Mouse (Mus musculus): ENCODE measurements around the gene Acox1. TPM values are rescaled to one million over a fixed set of nuclear protein-coding genes. Genes with fewer than 3 reads are reported as not detected.
A peak's percentile ranks its signal among the peaks of the same experiment; 100 is the strongest.

Acox1 gene
- polyA plus RNA-seq, 1 experiment: 44.2 TPM

DNA sequence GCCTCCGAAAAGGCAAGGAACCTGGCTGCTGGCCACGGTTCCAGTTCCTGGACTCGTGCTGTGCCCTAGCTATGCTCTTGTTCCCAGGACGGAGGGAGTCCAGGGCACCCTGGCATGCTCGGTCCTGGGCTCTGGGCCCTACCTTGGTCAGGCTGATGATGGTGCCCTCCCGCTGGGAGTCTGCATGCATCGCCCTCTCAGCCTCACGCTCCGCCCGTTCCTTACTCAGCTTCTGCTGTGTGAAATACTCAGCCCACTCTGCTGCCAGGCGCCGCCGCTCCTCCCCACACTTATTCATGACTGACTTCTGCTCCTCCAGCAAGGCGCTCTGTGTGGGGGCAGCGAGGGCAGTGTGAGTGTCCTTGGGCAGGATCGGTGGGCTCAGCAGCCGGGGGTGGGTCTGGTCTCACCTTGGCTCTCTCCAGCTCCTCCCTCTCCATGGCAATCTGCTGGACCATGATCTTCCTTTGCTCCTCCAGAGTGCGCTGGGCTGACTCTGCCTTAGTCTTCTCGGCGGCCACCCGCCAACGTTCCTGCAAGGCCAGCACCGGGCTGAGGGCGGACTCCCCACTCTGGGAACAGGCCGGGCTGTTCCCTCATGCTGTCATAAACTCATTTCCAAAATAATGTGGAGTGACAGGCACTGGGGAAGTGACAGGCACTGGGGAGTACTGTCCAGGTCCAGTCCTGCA, 52.4 kb downstream of the Acox1 start:
- no peak for TF ChIP-seq POLR2A (IDR thresholded peaks at IDR 0.05; ENCODE audit: control insufficient read depth, extremely low read depth, insufficient read depth, low read length, poor library complexity)
- TF ChIP-seq CTCF (IDR thresholded peaks at IDR 0.05; ENCODE audit: borderline replicate concordance, control insufficient read depth, extremely low read depth, insufficient read depth, low read length, poor library complexity): no peak
- WGBS: 96% methylated on average over 25 of the region's 25 CpGs
- DNase-seq: no peak
- peaks cover 4% of the 10 kb centered on the region; the same call in 1 of the 2 replicates for H3K36me3 ChIP-seq (ENCODE audit: control insufficient read depth, insufficient read depth, low read length)
- H3K27ac ChIP-seq (ENCODE audit: control insufficient read depth, insufficient read depth, low read length): no peak overlapping the region
- no peaks in the 10 kb centered on the region for H3K27me3 ChIP-seq (ENCODE audit: control insufficient read depth, insufficient read depth, low read length)
- H3K4me1 ChIP-seq (replicated peaks; ENCODE audit: control insufficient read depth, insufficient read depth, low read length): no peaks in the 10 kb centered on the region
- no peak overlapping the region for H3K4me3 ChIP-seq (ENCODE audit: control insufficient read depth, insufficient read depth, low read length)

DNA sequence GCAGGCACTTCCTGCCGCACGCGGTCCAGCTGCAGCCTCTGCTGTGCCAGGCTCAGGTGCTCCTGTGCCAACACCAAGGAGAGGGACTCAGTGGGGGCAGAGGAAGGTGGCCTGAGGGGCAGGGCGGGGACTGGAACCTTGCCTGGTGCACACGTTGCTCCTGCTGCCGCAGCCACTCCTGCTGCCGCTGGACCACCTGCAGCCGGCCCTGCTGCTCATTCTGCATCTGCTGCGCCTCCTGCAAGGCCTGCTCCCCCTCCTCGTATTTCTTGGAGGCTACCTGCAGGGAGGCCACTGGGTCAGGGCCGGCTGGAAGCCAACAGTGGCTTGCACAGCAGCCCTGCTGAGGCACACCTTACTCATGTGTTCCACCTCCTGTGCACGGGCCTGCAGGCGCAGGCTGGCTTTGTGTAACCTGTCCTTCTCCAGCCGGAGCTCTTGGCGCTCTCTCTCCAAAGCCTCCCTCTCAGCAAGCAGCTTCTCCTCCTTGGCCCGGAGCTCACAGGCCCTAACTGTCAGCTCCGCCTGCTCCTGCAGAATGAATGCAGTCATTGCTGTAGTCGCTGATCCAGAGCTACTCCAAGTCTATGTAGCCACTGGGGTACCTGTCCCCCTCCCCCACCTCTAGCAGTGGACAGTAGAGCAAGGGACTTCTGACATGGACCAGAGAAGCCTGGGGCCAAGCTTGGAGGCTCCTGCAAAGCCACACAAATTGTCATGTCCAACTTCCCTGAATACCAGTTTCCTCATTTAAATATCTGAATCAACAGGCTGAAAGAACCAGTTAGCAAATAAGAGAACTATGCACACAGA, 53.2 kb downstream of the Acox1 start:
- no peaks in the 10 kb centered on the region for H3K4me1 ChIP-seq (replicated peaks; ENCODE audit: control insufficient read depth, insufficient read depth, low read length)
- WGBS: 96% methylated on average over 18 of the region's 18 CpGs
- DNase-seq: no peak

DNA sequence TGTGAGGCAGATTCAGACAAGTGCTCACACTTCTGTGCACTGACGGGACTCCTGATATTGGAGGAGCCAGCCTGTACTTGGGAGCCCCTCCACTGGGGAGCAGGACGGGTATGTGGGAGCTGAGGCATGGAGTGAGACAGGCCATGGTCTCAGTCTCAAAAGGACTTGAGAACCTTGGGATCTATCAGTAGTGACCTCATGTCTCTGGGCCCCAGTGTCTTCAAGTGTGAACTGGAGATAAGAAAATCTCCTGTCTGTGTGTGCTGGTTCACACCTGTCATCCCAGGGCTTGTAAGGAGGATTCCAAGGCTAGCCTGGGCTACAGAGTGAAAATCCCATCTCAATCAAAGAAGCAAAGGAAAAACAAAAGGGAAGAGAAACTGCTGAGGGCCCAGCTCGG, 55.4 kb downstream of the Acox1 start:
- no peak overlapping the region for H3K27ac ChIP-seq (ENCODE audit: control insufficient read depth, insufficient read depth, low read length)
- 93% methylated on average over 3 of the region's 3 CpGs for WGBS
- H3K4me1 ChIP-seq (replicated peaks; ENCODE audit: control insufficient read depth, insufficient read depth, low read length): peaks cover 6% of the 10 kb centered on the region
- peaks cover 4% of the 10 kb centered on the region; the same call in 1 of the 2 replicates for H3K36me3 ChIP-seq (ENCODE audit: control insufficient read depth, insufficient read depth, low read length)
- no peaks in the 10 kb centered on the region for H3K27me3 ChIP-seq (ENCODE audit: control insufficient read depth, insufficient read depth, low read length)
- no peak overlapping the region for H3K4me3 ChIP-seq (ENCODE audit: control insufficient read depth, insufficient read depth, low read length)
- TF ChIP-seq POLR2A (IDR thresholded peaks at IDR 0.05; ENCODE audit: control insufficient read depth, extremely low read depth, insufficient read depth, low read length, poor library complexity): no peak
- no peak for TF ChIP-seq CTCF (IDR thresholded peaks at IDR 0.05; ENCODE audit: borderline replicate concordance, control insufficient read depth, extremely low read depth, insufficient read depth, low read length, poor library complexity)
- no peak for DNase-seq

More for the DNA sequence above, 53.2 kb downstream of the Acox1 start:
- Histone ChIP-seq H3K4me3 (ENCODE audit: control insufficient read depth, insufficient read depth, low read length) (no peak overlapping the region), H3K27me3 (ENCODE audit: control insufficient read depth, insufficient read depth, low read length) (no peaks in the 10 kb centered on the region), H3K36me3 (ENCODE audit: control insufficient read depth, insufficient read depth, low read length) (peaks cover 4% of the 10 kb centered on the region; the same call in 1 of the 2 replicates), H3K27ac (ENCODE audit: control insufficient read depth, insufficient read depth, low read length) (no peak overlapping the region)
- TF ChIP-seq POLR2A (IDR thresholded peaks at IDR 0.05; ENCODE audit: control insufficient read depth, extremely low read depth, insufficient read depth, low read length, poor library complexity) (no peak), CTCF (IDR thresholded peaks at IDR 0.05; ENCODE audit: borderline replicate concordance, control insufficient read depth, extremely low read depth, insufficient read depth, low read length, poor library complexity) (no peak)

DNA sequence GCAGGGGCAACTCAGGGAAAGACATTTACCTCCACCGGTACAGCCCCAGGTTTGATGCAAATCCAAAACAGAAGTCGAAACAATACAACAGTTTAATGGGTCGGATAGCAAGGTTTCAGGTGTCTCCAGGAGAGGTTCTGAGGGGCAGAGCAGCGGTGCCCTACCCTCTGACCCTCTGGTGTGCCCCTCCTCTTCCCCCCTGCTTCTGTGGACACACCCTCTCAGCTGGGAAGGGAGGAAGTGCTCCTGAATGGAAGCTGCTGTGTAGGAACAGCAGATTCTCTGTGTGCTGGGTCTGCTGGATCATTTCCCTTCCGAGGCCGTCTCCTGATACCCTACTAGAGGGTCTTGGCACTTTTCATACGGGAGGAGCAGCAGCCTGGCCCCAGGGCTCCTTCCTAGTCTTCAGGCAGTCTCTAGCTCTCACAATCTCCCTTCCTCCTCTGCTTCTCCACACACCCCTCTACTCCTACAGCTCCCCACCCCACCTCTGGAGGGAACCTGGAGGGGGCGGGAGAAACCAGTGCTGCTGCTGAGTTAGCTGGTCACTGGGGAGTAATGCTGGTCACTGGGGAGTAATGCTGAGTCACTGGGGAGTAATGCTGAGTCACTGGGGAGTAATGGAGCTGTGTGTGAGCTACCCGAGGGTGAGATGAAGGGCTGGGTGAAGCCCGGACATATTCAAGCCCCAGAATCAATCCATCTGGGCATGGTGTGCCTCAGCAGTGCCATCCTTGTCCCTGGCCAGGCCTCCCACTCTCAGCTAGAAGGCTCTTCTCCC, 56.4 kb downstream of the Acox1 start:
- Histone ChIP-seq H3K4me3 (ENCODE audit: control insufficient read depth, insufficient read depth, low read length) (no peak overlapping the region), H3K27ac (ENCODE audit: control insufficient read depth, insufficient read depth, low read length) (no peak overlapping the region), H3K4me1 (replicated peaks; ENCODE audit: control insufficient read depth, insufficient read depth, low read length) (peaks cover 12% of the 10 kb centered on the region), H3K36me3 (ENCODE audit: control insufficient read depth, insufficient read depth, low read length) (peaks cover 3% of the 10 kb centered on the region; the same call in 1 of the 2 replicates), H3K27me3 (ENCODE audit: control insufficient read depth, insufficient read depth, low read length) (no peaks in the 10 kb centered on the region)
- no peak for DNase-seq
- 84% methylated on average over 10 of the region's 10 CpGs for WGBS
- TF ChIP-seq POLR2A (IDR thresholded peaks at IDR 0.05; ENCODE audit: control insufficient read depth, extremely low read depth, insufficient read depth, low read length, poor library complexity) (no peak), CTCF (IDR thresholded peaks at IDR 0.05; ENCODE audit: borderline replicate concordance, control insufficient read depth, extremely low read depth, insufficient read depth, low read length, poor library complexity) (no peak)

DNA sequence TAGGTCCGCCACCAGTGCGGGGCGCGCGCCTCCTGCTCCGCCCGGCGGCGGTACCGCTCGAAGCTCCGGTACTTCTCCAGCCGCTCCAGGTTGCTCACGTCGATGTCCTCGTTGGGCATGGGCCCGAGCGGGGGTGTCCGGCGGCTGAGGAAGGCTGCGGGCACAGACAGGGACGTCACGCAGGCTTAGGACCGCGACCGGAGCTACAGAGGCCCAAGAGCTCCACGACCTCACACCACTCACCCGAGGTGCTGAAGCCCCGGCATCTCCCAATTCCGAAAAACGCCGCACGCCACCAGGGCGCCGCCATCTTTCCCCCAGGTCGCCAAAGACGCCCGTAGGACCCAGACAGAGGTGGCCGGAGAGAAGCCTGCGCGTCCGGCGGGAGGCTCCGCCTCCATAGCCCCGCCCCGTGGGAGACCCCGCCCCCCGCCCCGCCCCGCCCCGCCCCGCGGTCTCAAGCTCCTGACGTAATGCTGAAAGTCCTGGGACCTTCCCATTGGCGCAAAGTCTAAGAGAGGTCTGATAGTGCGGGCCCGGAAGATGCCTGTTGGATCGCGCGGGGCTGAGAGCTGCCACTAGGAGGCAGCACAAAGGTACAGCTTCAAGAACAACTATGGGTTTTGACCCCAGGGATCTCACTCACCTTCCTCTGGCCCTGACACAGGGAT, 60.2 kb downstream of the Acox1 start, which contains the start of gene Mrpl38:
Gene Mrpl38 (minus strand): TSS at position 401 of the 671 bp plus-strand sequence.
- under 1% methylated on average over 60 of the region's 60 CpGs for WGBS
- H3K36me3 ChIP-seq (ENCODE audit: control insufficient read depth, insufficient read depth, low read length): no peaks in the 10 kb centered on the region
- H3K4me3 ChIP-seq (ENCODE audit: control insufficient read depth, insufficient read depth, low read length): peak within 1 kb of the TSS; percentile 77
- TF ChIP-seq POLR2A (IDR thresholded peaks at IDR 0.05; ENCODE audit: control insufficient read depth, extremely low read depth, insufficient read depth, low read length, poor library complexity): no peak
- TF ChIP-seq CTCF (IDR thresholded peaks at IDR 0.05; ENCODE audit: borderline replicate concordance, control insufficient read depth, extremely low read depth, insufficient read depth, low read length, poor library complexity): peak; percentile 86
- H3K27me3 ChIP-seq (ENCODE audit: control insufficient read depth, insufficient read depth, low read length): no peaks in the 10 kb centered on the region
- 0 out of 2 replicates have a peak within 1 kb of the TSS, but pooled peaks have one; percentile 9 for H3K27ac ChIP-seq (ENCODE audit: control insufficient read depth, insufficient read depth, low read length)
- H3K4me1 ChIP-seq (replicated peaks; ENCODE audit: control insufficient read depth, insufficient read depth, low read length): peaks cover 13% of the 10 kb centered on the region
- peak; percentile 86 for DNase-seq
